Mouse (Mus musculus) testis, adult 2 months (tissue): ENCODE results near the gene Egfem1.

ENCODE experiments used
- CTCF ChIP-seq: fragments of 200-500 bp; IDR thresholded peaks from 2 replicates; pipeline ENCODE4 v1.5.1; 2012; ENCODE audit warnings: low read depth, mild to moderate bottlenecking, inconsistent platforms, low read length, moderate library complexity; ENCODE audit not compliant: control insufficient read depth, insufficient read depth, insufficient replicate concordance
- POLR2A ChIP-seq: fragments of 200-500 bp; IDR thresholded peaks from 2 replicates; pipeline ENCODE4 v1.6.1; 2012; ENCODE audit warnings: low read depth, mild to moderate bottlenecking, inconsistent platforms, low read length, moderate library complexity; ENCODE audit not compliant: control insufficient read depth

DNA sequence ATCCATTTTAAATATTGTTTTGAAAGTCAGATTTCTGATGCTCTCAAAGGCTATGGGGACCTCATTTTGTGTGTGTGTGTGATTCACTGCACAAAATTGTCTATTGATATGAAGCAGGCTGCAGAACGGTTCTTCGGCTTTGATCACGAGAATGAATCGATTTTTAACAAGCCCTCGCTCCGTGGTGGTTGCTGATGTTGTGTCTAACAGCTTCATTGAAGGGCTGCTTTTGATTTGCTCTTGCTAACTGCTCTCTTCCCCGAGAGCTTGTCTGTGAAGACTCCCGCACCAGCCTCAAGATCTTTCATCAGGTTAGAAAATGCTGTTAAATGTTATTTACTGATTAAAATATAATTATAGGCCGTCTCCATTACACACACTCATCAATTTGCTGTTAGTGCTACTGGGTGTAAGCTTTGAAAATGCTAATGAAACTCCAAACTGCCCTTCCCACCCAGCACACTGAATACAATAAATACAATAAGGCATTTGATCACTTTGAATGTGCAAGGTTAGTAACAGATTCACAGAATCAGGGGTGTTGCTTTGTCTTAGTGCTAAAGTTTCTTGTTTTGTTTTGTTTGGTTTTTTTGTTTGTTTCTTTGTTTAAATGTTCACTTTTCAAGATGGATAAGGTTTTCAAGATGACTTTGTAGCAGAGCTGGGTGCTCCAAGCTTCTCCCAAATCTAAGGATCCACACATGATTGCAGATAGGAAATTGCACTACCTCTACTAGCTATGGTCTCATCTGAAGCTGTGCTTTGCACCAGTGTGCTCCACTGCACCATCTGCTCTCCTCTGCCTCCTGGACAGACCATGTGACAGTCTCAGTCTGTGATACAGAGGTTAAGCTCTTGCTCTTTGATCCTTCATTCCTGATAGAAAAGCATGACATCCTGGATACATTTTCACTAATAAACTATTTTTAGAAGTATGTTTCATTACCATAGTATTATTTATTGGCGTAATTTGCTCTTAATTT lies 350.6 kb downstream of the Egfem1 start:
- TF ChIP-seq CTCF (no peak), POLR2A (no peak)
